Mouse (Mus musculus) CD4-positive, CD25-positive, alpha-beta regulatory T cell, adult 2 months (primary cell): ENCODE data around the gene Pitpnm2.

Source experiments
- DNase-seq: peaks from one replicate; pipeline ENCODE4 v3.0.0-alpha.2; 2012; ENCODE audit warnings: low read depth, low spot score

Pitpnm2 gene

DNA sequence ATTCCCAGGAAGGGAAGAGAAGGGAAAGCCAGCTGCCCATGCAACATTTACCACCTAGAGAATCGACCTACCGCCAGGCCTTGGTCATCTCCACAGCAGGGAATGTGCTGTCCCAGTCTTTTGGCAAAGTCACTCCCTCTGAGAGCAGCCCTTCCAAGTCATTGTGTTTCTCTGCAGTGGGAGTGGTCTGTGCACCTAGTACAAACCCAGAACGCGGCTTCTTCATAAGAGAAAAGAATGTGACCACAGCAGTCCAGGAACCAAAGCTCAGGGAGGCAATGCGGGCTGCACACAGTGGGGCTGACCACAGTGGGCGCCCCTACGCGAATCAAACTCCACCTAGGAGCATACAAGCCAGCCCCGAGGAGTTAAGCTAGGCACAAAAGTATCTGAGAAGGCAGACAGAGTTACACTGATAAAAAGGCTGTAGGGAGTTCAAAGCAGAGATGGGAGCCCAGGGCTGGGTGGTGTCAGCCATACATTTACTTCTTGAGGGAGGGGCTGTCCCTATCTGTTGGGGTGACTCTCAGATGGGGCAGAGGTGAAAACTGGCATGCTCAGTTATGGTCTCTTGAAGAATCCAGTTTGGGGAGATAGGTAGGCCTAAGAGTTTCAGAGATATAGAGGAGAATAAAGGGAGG is 1.5 kb downstream of the Pitpnm2 start:
- DNase-seq, result peak; percentile 30

DNA sequence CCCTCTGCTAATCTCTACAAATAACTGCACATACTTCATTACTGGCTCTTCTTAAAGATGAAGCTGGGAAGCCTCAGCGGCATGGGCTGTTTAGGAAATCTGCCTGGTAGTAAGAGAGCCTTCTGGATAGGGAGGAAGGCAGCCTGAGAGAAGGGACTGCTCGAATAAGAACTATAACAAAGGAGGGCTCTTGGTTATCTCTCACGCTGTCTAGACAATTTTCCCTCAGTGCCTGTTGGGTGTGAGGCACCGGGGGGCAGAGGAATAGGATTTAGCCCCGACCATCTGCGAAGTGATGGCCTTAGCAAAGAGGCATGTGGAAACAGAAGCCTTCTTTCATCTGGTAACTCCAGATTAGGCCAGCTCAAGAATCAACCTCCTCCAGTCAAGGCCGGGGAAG is 2.3 kb downstream of the Pitpnm2 start:
- DNase-seq, result no peak

DNA sequence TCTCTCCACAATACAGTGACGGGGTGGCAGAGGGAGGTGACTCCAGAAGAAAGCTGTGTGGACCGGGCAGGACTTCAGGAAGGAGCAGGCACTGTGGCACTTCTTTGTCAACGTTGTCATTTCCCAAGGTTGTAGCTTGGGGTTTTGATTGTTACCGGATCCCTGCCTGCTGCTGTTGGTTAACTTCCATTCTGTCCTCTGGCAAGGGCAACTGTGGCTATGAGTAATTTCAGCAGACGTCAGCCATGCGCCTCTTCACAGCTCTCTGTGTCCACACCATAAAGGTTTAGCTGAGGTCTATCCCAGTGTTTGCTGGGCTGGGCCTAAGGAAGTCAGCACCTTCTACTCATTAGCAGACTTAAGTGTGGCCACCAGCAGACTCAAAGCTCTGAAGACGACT is 4.7 kb downstream of the Pitpnm2 start:
- DNase-seq, result no peak

DNA sequence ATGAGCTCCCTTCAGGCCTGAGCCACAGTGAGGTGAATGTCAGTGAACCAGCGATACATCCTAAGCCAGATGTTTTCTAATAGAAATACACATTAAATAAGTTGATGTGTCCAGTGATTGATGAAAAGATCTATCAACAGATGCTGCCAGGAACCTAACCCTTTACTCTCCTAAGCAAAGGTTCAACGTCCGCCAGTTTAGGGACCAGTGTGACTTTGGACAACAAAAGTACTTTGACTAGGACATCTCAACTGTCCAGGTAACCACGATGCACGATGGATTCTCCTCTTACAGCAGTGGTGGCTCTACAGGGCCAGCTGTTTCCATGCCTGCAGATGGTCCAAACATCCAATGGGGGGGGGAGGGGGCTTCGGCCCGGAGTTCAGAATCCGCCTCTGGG is 5.1 kb downstream of the Pitpnm2 start:
- no peak for DNase-seq

DNA sequence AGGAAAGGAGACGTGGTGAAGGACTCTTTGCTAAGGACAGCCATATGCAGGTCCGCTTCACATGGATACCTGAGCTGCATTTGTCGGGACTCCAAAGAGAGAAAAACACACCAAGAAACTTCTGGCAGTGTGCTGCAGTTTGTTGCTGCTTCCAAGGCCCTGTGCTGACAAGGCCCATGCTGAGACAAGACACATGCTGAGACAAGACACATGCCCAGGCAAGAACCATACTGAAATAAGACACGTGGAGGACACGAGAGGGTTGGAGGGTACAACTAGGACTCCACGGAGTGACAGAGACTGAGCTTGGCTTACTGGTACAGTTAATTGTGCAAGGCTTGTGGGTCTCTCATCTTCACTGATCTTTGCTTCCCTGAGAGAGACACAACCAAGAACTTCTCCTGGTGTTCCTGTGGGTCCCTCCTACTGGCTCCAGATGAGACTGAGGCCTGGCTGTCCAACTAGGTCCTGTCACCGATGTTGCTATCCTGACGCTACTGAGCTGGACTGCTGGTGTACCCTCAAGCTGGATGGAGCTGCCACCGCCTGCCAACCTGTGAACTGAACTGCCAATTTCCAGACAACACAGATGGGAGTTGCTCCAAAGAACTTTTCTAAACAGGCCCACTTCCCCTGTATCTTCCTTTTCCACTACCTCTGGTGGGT is 6.2 kb downstream of the Pitpnm2 start:
- no peak for DNase-seq

DNA sequence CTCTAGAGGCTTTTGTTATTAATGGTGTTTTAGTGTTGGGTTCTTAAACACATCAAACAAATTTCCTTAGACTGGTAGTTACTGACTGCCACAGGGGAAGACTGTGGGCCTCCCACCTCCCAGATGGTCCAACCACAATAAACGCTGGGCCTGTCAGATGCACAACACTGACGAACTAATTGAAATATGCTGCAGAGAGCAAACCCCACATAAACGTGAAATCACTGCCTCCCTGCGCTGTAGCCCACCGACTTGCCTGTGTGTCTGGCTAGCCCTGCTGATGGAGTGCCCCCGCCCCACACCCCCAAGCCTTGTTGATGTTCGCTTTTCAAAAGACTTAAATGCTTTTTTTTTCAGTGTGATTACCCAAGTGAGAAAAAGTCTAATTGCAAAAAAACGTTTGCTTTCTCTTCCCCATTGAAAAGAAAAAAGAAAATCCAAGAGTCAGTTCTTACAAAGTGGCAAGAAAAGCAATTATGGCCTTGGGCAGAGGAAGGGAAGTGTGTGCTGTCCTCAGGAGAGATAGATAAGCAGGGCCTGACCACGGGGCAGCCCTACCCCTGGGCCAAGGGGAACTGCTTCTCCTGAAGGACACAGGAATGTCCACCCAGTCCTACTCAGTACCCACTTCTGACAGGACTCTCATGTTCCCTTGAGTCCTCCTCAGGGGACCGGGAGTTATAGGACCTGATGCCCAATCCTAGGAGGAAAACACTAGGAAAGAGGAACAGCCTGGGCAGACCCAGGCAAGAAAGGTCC is 7.7 kb downstream of the Pitpnm2 start:
- DNase-seq, result no peak

DNA sequence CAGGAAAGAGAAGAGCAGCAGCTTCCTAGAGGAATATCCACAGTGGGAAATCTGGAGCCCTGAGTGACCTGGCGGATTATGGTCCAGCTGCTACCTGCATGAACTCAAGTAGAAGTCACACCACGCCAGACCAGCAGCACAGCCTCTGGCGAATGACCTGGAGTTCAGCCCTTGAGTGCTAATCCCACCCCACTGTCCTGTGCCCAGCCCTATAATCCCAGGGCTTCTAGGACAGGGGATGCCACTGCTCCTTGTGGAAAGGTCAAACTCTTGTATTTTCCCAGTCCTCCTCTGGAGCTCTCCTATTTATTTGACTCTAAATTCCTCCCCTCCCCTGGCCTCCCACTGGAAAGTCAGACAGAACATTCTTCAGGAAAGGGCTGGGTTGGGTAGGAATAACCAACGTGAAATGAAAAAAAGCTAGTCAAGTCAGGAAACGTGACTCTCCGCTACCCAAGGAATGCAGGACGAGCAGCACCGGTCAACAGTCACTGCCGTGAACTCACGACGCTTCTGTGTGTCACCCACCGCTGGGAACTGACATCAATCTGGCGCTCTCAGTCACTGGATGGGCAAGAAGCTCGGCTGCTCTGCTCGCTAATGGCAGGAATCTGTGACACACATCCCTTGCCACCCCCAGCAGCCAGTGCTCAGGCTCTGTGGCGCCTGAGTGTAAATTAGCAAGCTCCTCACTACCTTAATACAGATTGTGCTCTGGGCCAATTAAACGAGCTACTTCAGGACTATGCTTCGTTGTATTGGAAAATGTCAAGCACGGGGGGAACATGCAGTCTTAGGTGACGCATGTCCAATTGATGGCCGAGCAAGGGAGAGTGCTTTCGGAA is 8.5 kb downstream of the Pitpnm2 start:
- DNase-seq, result no peak

DNA sequence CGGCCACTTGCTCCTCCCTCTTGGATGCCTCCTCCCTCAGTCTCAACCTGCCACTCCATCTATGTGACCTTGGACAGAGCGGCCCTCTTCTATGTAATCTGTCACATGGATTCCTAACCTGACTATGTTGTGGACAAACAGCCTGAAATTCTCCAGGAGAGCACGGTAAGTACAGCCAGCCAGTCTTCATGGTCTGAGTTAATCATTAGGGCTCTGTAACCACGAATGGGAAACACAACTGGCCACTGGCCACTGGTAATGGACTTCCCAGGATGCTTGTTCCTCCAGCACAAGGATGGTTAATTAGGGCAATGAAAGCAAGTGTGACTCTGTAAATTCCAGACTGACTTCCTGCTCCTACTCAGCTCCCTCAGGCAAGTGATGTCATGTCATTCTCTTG is 13.4 kb downstream of the Pitpnm2 start:
- DNase-seq, result no peak

DNA sequence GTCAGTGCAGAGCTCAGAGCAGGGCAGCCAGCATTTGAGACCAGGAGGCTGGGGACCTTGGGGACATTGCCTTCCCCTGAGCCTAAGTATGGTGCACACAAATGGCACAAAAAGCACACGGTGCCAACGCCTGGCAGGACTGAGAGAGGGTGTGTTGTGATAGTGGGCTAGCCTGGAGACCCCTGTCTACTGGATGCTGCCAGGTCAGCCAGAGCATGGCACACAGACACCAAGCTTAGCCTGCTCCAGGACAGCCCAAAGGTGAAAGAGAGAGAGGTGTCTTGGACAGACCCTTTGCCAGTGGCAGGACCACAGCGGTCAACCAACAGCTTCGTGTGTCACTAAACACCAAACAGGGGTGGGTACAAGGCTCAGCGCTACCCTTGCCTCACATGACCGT is 14.8 kb downstream of the Pitpnm2 start:
- no peak for DNase-seq

DNA sequence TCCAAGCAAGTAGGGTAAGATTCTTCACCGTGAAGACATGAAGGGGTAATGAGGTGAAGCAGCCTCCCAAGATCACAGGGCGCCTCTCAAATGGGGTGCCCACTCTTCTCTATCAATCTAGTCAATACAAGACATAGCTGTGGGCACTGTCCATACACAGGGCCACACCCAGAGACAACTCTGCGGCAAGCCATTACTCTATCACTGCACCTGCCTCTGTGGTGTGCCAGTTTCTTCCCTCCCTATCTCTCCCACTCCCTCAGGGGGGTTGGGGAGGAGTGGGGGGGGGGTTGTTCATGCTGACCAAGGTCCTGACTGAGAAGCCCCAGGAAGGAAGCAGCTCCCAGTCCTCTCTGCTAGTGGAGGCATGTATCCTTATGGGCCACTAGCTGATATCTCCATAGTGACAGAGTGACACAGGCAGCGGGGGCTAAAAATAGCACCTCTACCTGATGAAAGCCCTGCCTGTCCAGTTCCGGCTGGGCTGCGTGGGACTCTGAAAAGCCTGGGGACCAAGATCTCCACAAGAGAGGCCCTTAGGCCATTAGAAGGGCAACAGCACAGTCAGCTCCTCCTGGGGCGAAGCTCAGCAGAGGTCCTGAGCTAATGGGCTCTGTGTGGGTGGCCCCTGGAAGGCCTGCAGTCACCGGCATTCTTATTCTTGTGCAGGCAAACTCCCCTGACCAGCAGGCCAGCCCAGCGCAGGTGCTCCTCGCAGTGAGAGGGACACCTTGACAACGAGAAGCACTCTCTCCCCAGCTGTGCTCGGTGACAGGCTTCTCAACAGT is 15.5 kb downstream of the Pitpnm2 start:
- DNase-seq, result no peak

DNA sequence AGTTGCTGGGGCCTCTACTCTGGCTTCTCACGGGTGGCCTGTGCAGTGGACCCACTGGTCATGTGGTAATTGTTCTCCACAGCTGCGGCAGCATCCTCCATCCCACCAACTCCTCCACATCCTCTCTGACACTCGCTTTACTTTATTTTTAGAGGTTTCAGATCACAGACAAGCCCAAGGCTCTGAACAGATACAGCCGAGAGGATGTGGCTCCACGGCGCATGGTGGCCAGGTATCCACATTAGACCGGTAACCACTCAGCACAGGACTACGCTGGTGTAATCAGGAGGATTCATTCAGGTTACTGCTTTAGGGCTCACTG is 16.5 kb downstream of the Pitpnm2 start:
- DNase-seq, result peak; percentile 58

DNA sequence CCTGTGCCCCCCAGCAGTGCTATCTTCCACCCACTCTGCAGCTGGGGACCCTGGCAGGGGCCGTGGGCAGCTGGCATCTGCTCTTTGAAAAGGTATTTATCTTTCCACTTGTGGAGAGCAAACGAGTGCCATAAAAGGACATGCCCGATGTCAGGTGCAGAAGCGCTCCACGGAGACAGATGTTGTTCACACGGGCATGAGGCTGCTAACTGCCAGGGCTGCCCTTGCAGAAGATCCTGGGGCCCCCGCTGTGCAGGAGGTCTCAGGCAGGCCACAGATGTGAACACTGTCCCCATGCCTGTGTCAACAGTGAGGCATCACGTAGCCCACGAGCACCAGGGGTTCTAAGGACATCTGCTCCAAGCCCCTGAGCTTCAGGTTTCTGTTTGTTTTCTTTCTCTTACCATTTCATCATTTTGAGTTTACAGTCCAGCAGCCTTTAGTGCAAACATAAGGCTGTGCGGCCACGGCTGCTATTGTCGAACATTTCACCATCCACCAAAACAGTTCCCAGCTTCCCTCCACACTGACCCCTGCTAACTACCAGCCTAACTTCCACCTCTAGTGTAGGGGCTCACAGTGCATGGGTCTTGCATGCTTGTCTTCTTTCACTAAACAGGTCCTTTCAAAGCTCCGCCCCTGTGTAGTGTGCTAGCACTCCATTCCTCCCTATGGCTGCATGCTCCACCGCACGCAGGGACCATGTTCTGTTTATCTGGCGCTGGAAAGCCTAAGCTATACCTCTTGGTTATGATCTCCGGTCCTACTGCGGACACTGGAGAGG is 17.0 kb downstream of the Pitpnm2 start:
- peak; percentile 36 for DNase-seq

DNA sequence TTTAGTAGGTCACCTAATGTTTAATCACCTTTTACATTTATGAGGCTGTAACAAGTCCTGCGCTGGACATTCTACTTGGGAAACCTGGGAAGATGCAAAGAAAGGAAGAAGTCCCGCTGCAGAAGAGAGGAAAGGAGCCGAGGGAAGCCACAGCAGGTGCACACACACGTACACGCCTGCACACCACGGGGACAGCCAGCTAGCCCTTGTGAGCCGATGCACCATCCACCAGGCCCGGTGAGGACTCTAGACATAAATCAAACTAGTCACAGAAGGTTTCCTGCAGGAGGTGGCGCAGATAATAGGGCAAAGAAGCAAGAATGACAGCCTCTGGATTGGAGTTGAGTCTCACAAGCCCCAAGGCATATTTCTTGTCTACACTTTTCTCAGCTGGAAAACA is 19.1 kb downstream of the Pitpnm2 start:
- DNase-seq, result no peak

DNA sequence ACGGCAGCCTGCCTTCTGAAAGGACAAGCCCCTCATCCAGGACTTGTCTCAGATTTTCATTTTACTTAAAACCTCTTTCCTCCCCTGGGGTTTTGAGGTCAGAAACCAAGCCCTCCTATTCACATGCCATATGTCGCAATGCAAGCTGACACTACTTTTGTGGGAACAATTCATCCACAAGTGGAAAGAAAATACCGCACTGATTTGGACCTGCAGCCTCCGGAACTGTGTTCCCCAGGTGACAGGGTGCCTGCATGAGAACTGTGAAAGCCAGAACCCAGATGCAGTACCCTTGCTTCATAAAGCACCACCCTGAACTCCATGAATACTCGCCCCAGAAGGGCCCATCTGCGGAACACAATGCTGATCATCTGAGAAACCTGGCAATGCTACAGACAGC is 22.4 kb downstream of the Pitpnm2 start:
- no peak for DNase-seq

DNA sequence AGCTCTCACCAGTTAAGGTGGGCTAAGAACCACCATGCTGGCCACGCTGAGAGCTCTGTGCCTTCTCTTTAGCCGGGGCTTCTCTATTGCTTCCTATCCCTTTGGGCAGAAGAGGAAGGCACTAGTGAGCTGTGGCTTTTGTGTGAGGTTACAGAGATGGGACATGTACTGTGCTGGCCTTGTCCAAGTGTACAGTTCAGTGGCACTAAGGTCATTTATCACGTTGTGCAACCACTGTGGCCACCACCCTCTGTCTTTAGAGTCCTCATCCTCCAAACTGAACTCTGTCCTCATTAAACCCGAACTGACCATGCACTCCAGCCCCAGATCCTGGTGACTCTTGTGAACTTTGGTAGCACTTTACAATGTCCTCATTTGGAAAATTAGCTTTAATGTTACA is 23.1 kb downstream of the Pitpnm2 start:
- no peak for DNase-seq

DNA sequence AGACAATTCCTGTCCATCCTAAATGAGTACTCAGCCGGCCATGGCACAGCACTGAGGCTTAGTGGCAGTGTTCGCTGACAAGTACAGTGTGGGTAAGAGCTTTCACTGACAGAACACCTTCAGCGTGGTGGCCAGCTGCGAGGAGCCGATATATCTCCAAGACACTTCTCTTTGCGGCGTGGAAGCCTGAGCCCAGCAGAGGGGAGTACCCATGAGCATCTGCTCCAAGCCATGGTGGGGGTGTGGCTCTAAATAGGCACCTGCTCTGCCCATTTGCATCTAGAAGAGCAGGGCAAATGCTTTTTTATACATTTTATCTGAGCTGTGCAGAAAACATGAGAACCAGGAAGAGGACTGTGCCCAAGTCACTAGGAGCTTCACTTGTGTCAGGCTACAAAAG is 23.7 kb downstream of the Pitpnm2 start:
- DNase-seq, result no peak

DNA sequence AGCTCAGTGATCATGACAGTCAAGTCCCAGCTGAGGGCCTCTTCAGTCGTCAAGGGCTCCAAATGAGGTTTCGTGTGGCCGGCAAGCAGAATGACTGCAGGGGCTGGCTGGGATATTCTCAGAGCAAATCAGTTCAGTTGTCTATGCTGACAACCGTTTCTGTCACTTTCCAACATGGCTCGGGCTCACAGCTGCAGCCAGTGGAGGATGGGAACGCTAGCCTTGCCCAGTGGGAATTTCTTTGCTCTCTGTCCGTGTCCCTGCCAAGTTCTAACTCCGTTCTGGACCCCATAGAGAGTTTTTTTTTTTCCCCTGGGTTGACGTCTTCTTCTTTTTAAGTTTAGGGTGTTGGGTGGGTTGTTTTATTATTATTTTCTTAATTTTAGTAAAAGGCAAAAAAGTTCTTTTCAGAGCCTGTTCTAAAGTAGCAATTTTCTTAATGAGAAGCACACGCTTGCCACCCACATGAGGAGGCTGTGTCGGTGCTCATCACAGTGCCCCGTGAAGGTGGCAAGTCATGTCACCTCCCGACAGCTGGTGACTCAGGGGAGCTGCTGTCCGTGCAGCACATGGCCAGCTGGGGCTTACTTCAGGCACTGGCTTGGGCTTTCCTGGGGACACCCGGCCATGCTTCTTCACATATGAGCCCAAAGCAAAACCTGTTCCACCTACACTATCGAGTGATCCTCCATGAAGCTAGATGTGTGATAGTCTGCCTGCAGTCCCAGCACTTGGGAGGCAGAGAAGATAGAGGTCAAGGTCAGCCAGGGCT is 25.1 kb downstream of the Pitpnm2 start:
- DNase-seq, result no peak

DNA sequence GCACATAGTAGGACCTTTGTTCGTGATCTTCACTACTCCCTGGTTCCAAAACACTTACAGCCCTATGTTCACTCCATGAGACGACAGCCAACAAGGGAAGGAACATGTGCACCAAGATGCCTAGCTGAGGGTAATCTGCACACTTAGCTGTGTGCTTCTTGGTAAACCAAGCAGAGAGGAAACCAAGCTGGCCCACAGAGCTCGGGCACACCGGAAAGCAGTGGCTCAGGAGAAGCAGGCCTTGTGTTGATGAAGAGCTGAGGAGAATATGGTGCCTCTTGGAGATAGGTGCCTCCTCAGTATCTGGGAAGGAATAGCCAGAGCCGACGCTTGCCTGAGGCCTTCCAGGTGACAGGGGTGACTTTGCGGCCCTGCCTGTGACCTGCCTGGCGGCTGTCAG is 26.0 kb downstream of the Pitpnm2 start:
- DNase-seq, result peak; percentile 16

DNA sequence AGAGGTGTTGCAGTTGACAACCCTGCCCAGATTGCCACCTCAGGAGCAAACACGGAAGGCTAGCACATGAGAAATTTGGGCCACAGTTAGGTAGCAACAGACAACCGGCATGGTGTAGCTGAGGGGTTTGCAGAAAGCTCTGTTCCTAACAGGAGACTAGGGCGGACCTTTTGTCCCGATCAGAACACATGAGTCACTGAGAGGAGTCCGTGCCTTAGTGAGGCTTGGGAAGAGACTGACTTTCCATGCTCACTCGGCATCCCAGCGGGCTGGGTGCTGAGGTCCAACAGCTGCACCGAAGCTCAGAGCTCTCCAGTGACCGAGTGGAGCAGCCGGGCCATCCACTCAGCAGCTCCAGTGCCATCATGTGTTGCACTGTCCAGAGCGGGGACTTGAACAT is 26.9 kb downstream of the Pitpnm2 start:
- no peak for DNase-seq

DNA sequence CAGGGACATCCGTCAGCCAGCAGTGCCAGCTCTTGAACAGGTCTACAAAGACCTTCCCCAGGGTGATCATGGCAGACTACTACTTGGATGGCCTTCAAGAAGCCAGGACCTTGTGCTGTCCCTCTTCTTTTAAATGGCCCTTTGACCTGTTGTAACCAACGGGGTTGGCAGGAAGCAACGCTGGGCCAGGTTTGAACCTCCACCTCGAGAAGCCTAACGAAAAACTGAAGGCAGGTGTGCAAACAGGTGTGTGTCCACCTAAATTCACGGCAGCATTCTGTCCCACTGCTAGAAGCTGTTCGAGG is 27.9 kb downstream of the Pitpnm2 start:
- no peak for DNase-seq
